Mouse (Mus musculus) midbrain, postnatal 0 days (tissue): Measurements from ENCODE around the gene Atrip. TPM values are rescaled to one million over a fixed set of nuclear protein-coding genes. Genes with fewer than 3 reads are reported as not detected.

ENCODE experiments used
- ATAC-seq: fragments of 200-750 bp; cut with Nextera tagmentation; 2 replicates; pipeline ENCODE4 v1.8.0; 2017; ENCODE audit warnings: moderate number of reproducible peaks, mild to moderate bottlenecking, moderate TSS enrichment, moderate library complexity; ENCODE audit not compliant: low FRiP score
- DNase-seq: peaks from one replicate; pipeline ENCODE4 v3.0.0-alpha.2; 2015; ENCODE audit warnings: low spot score
- H3K27ac ChIP-seq: fragments of 300-500 bp; sonication (generic); 2 replicates; pipeline ENCODE4 v1.5.1; 2014; ENCODE audit warnings: low read depth, mild to moderate bottlenecking, low read length, mixed read lengths
- H3K27me3 ChIP-seq: fragments of 300-500 bp; sonication (generic); 2 replicates; pipeline ENCODE4 v1.6.1; 2014; ENCODE audit warnings: low read length, control low read depth, mixed read lengths; ENCODE audit not compliant: insufficient read depth
- H3K36me3 ChIP-seq: fragments of 300-500 bp; sonication (generic); 2 replicates; pipeline ENCODE4 v1.6.1; 2014; ENCODE audit warnings: low read length, control low read depth, mixed read lengths; ENCODE audit not compliant: insufficient read depth
- H3K4me1 ChIP-seq: fragments of 300-500 bp; sonication (generic); 2 replicates; pipeline ENCODE4 v1.6.1; 2014; ENCODE audit warnings: mild to moderate bottlenecking, control low read depth, antibody characterized with exemption, low read length, mixed read lengths; ENCODE audit not compliant: insufficient read depth
- H3K4me2 ChIP-seq: fragments of 300-500 bp; sonication (generic); 2 replicates; pipeline ENCODE4 v1.6.1; 2014; ENCODE audit warnings: low read depth, mild to moderate bottlenecking, low read length, mixed read lengths; ENCODE audit not compliant: poor library complexity, severe bottlenecking
- H3K4me3 ChIP-seq: fragments of 300-500 bp; sonication (generic); 2 replicates; pipeline ENCODE4 v1.5.1; 2014; ENCODE audit warnings: low read depth, mild to moderate bottlenecking, low read length, moderate library complexity
- H3K9ac ChIP-seq: fragments of 300-500 bp; sonication (generic); replicated peaks from 2 replicates; pipeline ENCODE4 v1.6.1; 2014; ENCODE audit warnings: mild to moderate bottlenecking, low read length, moderate library complexity, mixed read lengths; ENCODE audit not compliant: poor library complexity, severe bottlenecking
- H3K9me3 ChIP-seq: fragments of 300-500 bp; sonication (generic); 2 replicates; pipeline ENCODE4 v1.6.1; 2016; ENCODE audit warnings: low read length, control low read depth
- CTCF ChIP-seq: IDR thresholded peaks from 2 replicates; pipeline ENCODE4 v1.5.1; 2016; ENCODE audit warnings: antibody characterized with exemption, mild to moderate bottlenecking
- WGBS: fragments of 180-500 bp; shearing (Covaris S2); extraction: QIAGEN DNeasy Blood & Tissue Kit; methylation state at CpG from one replicate; pipeline ENCODE4 v1.1.7; 2014; 5-methylcytosine and 5-hydroxymethylcytosine counted together
- polyA plus RNA-seq: library from polyadenylated mRNA; unstranded; fragments of >200 nt; fragmentation: Nextera tagmentation; extraction: Ambion mirVana; gene quantifications from 2 replicates; pipeline ENCODE4 v1.2.1, GENCODE M21; 2015
- total RNA-seq: library from RNA; depleted of rRNA; stranded (reverse); fragments of >200 nt; gene quantifications from 2 replicates; pipeline ENCODE4 v1.2.3, GENCODE M21; 2014

The Atrip gene
- total and polyA plus RNA-seq, 2 experiments from 2014 or later, result 34.7 to 35.1 TPM

DNA sequence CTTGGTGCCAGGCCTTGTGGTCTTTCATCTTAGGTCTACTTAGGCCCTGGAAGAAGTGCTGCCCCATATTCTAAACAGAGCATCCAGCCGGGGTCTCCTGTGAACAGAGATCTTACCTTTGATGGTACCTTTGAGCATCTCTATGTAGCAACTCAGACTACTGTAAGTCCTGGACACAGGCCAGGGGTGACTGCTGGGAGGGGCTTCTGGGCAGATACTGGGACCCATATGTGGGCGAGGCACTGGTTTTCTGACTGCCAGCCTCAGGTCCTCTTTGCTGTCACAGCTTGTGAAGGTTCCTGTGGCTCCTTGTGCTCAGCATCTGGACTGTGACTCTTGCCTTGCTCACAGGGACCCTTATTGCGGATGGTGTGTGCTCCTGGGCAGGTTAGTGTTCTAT is 28.6 kb upstream of the Atrip start:
- Histone ChIP-seq H3K36me3 (peaks cover 49% of the 10 kb centered on the region), H3K4me2 (no peak overlapping the region), H3K27me3 (no peaks in the 10 kb centered on the region), H3K4me1 (peaks cover 12% of the 10 kb centered on the region; the same call in 1 of the 2 replicates), H3K9me3 (no peaks in the 10 kb centered on the region), H3K9ac (no peak overlapping the region), H3K4me3 (no peak overlapping the region), H3K27ac (no peak overlapping the region)
- ATAC-seq (no peak), DNase-seq (no peak)
- 94% methylated on average over 3 of the region's 3 CpGs for WGBS
- TF ChIP-seq CTCF, result no peak

DNA sequence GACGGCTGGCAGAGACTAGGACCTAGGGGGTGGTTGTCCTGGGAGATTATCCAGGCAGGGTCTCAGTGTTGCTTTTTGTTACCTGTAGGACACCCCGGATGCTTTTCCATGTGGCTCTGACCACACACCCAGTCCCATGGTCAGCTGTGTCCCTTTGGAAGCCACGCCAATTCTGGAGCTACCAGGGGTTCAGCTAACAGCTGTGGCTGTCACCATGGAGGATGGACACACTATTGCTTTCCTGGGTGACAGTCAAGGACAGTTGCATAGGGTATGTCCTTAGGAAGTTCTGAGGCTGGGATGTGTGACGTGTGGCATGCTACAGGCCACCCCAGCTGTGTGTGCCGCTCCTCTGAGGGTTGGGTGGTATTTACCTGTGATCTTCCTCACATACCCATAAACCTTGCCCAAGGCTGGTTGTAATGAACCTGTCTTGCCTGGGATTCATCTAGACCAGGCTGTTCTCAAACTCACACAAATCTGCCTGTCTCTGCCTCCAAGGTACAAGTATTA is 28.1 kb upstream of the Atrip start:
- Histone ChIP-seq H3K4me2 (no peak overlapping the region), H3K27me3 (no peaks in the 10 kb centered on the region), H3K9ac (no peak overlapping the region), H3K36me3 (peaks cover 49% of the 10 kb centered on the region), H3K4me1 (peaks cover 14% of the 10 kb centered on the region; the same call in 1 of the 2 replicates), H3K9me3 (no peaks in the 10 kb centered on the region), H3K27ac (no peak overlapping the region), H3K4me3 (no peak overlapping the region)
- ATAC-seq (no peak), DNase-seq (no peak)
- no peak for TF ChIP-seq CTCF
- 91% methylated on average over 5 of the region's 5 CpGs for WGBS

DNA sequence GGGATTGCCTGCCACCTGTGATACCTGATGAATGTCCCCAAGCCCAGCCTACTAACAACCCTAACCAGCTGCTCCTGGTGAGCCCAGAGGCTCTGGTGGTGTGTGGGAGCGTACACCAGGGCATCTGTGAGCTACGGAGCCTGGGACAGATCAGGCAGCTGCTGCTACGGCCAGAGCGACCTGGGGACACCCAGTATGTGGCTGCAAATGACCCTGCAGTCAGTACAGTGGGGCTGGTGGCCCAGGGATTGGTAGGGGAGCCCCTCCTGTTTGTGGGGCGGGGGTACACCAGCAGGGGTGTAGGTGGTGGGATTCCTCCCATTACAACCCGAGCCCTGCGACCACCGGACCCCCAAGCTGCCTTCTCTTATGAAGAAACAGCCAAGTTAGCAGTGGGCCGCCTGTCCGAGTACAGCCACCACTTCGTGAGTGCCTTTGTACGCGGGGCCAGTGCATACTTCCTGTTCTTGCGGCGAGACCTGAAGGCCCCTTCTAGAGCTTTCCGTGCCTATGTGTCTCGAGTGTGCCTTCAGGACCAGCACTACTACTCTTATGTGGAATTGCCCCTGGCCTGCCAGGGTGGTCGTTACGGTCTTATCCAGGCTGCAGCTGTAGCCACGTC is 26.5 kb upstream of the Atrip start:
- Histone ChIP-seq H3K9me3 (no peaks in the 10 kb centered on the region), H3K36me3 (peaks cover 34% of the 10 kb centered on the region), H3K9ac (no peak overlapping the region), H3K4me2 (no peak overlapping the region), H3K27me3 (no peaks in the 10 kb centered on the region), H3K27ac (no peak overlapping the region), H3K4me1 (peaks cover 20% of the 10 kb centered on the region; the same call in 1 of the 2 replicates), H3K4me3 (no peak overlapping the region)
- DNase-seq (no peak), ATAC-seq (no peak)
- TF ChIP-seq CTCF, result no peak
- WGBS, result 93% methylated on average over 20 of the region's 20 CpGs

DNA sequence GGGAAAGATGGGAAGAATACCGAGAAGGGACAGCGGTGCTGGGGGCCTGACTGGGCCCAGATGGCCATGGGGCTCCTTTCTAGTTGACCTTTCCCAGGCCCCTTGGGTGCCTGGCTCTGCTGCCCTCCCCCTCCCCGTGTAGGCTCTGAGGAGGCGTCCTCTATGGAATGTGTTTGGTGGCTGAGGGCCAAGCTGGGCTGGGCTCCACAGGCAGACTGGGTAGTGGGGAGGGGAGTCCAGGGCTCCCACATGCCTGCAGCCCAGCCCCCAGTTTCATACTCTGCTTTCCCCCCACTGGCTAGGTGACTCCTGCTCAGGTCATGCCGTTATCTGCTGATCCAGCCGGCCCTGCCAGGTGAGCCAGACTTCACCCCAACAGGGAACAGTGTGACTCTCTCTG is 25.0 kb upstream of the Atrip start:
- ATAC-seq, result no peak
- Histone ChIP-seq H3K4me2 (peak overlapping the region; percentile 87), H3K27me3 (no peaks in the 10 kb centered on the region), H3K4me1 (peaks cover 24% of the 10 kb centered on the region), H3K9me3 (no peaks in the 10 kb centered on the region), H3K36me3 (peaks cover 20% of the 10 kb centered on the region), H3K9ac (no peak overlapping the region), H3K4me3 (no peak overlapping the region), H3K27ac (peak overlapping the region; percentile 97; the same call in 1 of the 2 replicates)
- peak; percentile 66 for DNase-seq
- TF ChIP-seq CTCF, result no peak
- WGBS, result 62% methylated on average over 6 of the region's 6 CpGs

DNA sequence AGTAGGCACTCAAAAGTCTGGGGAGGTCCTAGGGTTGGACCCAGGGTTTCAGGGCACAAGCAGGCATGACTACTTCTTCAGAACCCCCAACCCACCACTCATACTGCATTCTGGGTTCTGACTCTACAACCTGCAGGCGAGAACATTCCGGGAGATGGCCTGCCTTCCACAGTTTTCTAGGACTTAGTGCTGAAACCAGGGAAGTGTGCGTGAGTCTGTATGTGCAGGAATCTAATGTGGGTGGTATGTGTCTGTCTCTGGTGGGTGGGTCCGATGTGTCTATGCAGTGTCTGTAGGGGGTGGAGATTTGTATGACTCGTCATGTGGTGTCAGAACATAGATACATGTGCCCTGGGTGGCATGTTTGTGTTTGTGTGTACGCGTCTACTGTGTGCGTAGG is 24.4 kb upstream of the Atrip start:
- TF ChIP-seq CTCF, result no peak
- H3K27ac ChIP-seq, result peak overlapping the region; percentile 97
- DNase-seq, result no peak
- no peak for ATAC-seq
- peaks cover 16% of the 10 kb centered on the region for H3K36me3 ChIP-seq
- WGBS, result 77% methylated on average over 8 of the region's 8 CpGs
- peaks cover 26% of the 10 kb centered on the region for H3K4me1 ChIP-seq
- H3K9ac ChIP-seq, result peak overlapping the region; percentile 88
- no peaks in the 10 kb centered on the region for H3K27me3 ChIP-seq
- H3K4me3 ChIP-seq, result no peak overlapping the region
- peak overlapping the region; percentile 87 for H3K4me2 ChIP-seq
- H3K9me3 ChIP-seq, result no peaks in the 10 kb centered on the region

DNA sequence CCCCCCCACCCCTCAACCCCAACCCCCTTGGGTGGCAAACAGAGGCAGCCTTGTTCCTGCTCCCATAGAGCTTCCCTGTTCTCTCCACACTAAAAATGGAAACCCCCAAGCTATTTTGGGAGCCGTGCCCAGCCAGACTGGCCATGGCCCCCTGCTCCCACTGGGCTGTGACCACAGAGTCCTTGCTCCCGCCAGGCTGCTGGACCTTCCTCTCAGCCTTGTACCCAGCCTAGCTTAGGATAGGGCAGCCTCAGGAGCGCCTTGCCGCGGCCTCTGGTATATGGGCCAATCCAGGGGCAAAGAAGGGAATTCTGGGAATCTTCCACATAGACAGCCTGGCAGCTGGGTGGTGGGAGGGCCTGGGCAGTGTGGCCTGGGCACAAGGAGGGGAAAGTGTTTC is 23.9 kb upstream of the Atrip start:
- H3K4me3 ChIP-seq, result 0 out of 2 replicates have a peak overlapping the region, but pooled peaks have one; percentile 3
- 45% methylated on average over 5 of the region's 5 CpGs for WGBS
- peak overlapping the region; percentile 88 for H3K9ac ChIP-seq
- peak overlapping the region; percentile 97; the same call in 1 of the 2 replicates for H3K27ac ChIP-seq
- peaks cover 26% of the 10 kb centered on the region for H3K4me1 ChIP-seq
- DNase-seq (peak; percentile 79), ATAC-seq (peak; percentile 41)
- peak overlapping the region; percentile 87 for H3K4me2 ChIP-seq
- no peaks in the 10 kb centered on the region for H3K9me3 ChIP-seq
- peaks cover 11% of the 10 kb centered on the region for H3K36me3 ChIP-seq
- TF ChIP-seq CTCF, result no peak
- H3K27me3 ChIP-seq, result no peaks in the 10 kb centered on the region
